In the genomic region with DNA sequence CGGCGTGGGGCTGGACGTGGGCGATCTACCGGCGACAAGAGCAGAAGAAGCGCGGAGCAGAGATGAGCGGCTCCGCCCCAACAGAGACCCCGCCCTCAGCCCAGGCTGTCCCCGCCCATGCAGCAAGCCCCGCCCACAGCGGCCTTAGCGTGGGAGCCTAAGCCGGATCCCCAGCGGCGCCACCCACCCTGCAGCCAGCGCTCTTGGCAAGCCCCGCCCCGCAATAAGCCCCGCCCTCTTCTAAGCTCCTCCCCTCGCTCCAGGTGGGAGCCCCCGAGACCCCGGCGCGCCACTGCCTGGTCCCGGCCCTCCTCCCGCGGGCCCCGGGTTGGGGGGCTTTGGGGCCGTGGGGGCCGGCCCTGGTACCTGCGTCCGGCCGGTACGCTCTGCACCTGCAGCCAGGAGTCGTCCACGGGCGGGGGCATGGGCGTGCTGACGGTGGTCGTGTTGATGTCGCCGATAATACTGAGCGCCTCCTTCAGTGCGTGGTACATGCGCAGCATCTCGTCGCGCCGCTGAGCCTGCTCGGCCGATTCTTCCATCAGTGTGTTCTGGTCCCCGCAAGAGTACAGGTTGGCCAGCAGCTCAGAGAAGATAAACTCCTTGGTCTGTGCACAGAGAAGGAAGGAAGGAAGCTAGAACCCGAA, we compare ENCODE assay signal across 8 mouse cellular contexts. TPM values are rescaled to one million over a fixed set of nuclear protein-coding genes. Genes with fewer than 3 reads are reported as not detected.
DNase-seq lines count a peak whose midpoint lies in the region; ATAC-seq lines count a peak whose summit lies in the region.

No protein-coding gene starts in this region.

- H3K9ac ChIP-seq in liver, embryonic 16.5 days (ENCODE audit: low read depth, low read length): peak overlapping the region; percentile 49
- H3K9ac ChIP-seq in neural tube, embryonic 12.5 days: peak overlapping the region; percentile 72

- peaks cover 13% of the 10 kb centered on the region for H3K4me1 ChIP-seq in liver, embryonic 16.5 days (ENCODE audit: control insufficient read depth, low read depth, low read length)
- peaks cover 22% of the 10 kb centered on the region for H3K4me1 ChIP-seq in neural tube, embryonic 12.5 days

- peaks cover 39% of the 10 kb centered on the region for H3K27me3 ChIP-seq in liver, embryonic 16.5 days (ENCODE audit: control insufficient read depth, insufficient read depth, low read depth, low read length)
- H3K27me3 ChIP-seq in neural tube, embryonic 12.5 days (replicated peaks): peaks cover 18% of the 10 kb centered on the region; the same call in 1 of the 2 replicates

- H3K4me3 ChIP-seq in liver, embryonic 16.5 days (ENCODE audit: low read depth, low read length): peak overlapping the region; percentile 60
- peak overlapping the region; percentile 52 for H3K4me3 ChIP-seq in neural tube, embryonic 12.5 days

- peak; percentile 72 for ATAC-seq in inflammation-experienced regulatory T-cells, adult 6 months
- ATAC-seq in liver, embryonic 16.5 days (ENCODE audit: low read depth): peak; percentile 86
- peak; percentile 75 for ATAC-seq in neural tube, embryonic 12.5 days (ENCODE audit: low FRiP score, low read depth)

- DNase-seq in cerebellum, adult 8-10 months: peak; percentile 42
- DNase-seq in cerebellum, adult 9-10 months: no peak
- DNase-seq in cerebellum, postnatal 14 days: peak; percentile 71 to 82
- DNase-seq in gastrocnemius, adult 8-10 months (ENCODE audit: low spot score in 2 of 2): peak; percentile 54 to 65
- DNase-seq in testis, postnatal 10 days (ENCODE audit: low spot score): peak; percentile 97

- H3K27ac ChIP-seq in liver, embryonic 16.5 days (ENCODE audit: low read length): no peak overlapping the region
- H3K27ac ChIP-seq in neural tube, embryonic 12.5 days: no peak overlapping the region

- no peaks in the 10 kb centered on the region; the same call in 1 of the 2 replicates for H3K36me3 ChIP-seq in liver, embryonic 16.5 days (ENCODE audit: control insufficient read depth, insufficient read depth)
- peaks cover 29% of the 10 kb centered on the region for H3K36me3 ChIP-seq in neural tube, embryonic 12.5 days

- H3K4me2 ChIP-seq in liver, embryonic 16.5 days (ENCODE audit: low read depth, low read length): peak overlapping the region; percentile 95
- H3K4me2 ChIP-seq in neural tube, embryonic 12.5 days (replicated peaks): peak overlapping the region; percentile 100

- WGBS in liver, embryonic 16.5 days (ENCODE audit: insufficient replicate concordance): 1% methylated on average over 56 of the region's 56 CpGs
- WGBS in neural tube, embryonic 12.5 days: 1% methylated on average over 56 of the region's 56 CpGs

- H3K9me3 ChIP-seq in liver, embryonic 16.5 days (replicated peaks; ENCODE audit: control insufficient read depth, low read length): no peaks in the 10 kb centered on the region
- no peaks in the 10 kb centered on the region for H3K9me3 ChIP-seq in neural tube, embryonic 12.5 days

RNA-seq across cellular contexts. Expression of gene Swi5, which starts 24.6 kb away (rescaled TPM):
- 100 to 1,000 TPM; 137 to 150 (median 140) TPM for total RNA-seq in gastrocnemius, adult 8-10 months (2022)
- 100 to 1,000 TPM; 155 to 247 (median 208) TPM for polyA plus RNA-seq in inflammation-experienced regulatory T-cells, adult 6 months (2017; shearing (Covaris generic))
- 134 and 157 TPM in 2 replicates for polyA plus RNA-seq in liver, embryonic 16.5 days (2015; fragmentation: Nextera tagmentation; extraction: Ambion mirVana)
- polyA plus RNA-seq in neural tube, embryonic 12.5 days (2016; fragmentation: Nextera tagmentation; extraction: Ambion mirVana): 351 and 444 TPM in 2 replicates

RNA-seq across cellular contexts. Expression of gene Golga2, which starts 25.3 kb away (rescaled TPM):
- total RNA-seq in gastrocnemius, adult 8-10 months (2022): 10 to 100 TPM; 50.1 to 62.3 (median 53.8) TPM
- 10 to 100 TPM; 17.4 to 21.7 (median 21.4) TPM for polyA plus RNA-seq in inflammation-experienced regulatory T-cells, adult 6 months (2017; shearing (Covaris generic))
- polyA plus RNA-seq in liver, embryonic 16.5 days (2015; fragmentation: Nextera tagmentation; extraction: Ambion mirVana): 9.5 and 10.0 TPM in 2 replicates
- 29.2 and 32.4 TPM in 2 replicates for polyA plus RNA-seq in neural tube, embryonic 12.5 days (2016; fragmentation: Nextera tagmentation; extraction: Ambion mirVana)

RNA-seq across cellular contexts. Expression of gene Ciz1, which starts 39.7 kb away (rescaled TPM):
- total RNA-seq in gastrocnemius, adult 8-10 months (2022): 10 to 100 TPM; 18.3 to 28.1 (median 25.8) TPM
- 10 to 100 TPM; 52.5 to 84.8 (median 55.5) TPM for polyA plus RNA-seq in inflammation-experienced regulatory T-cells, adult 6 months (2017; shearing (Covaris generic))
- 15.1 and 18.8 TPM in 2 replicates for polyA plus RNA-seq in liver, embryonic 16.5 days (2015; fragmentation: Nextera tagmentation; extraction: Ambion mirVana)
- polyA plus RNA-seq in neural tube, embryonic 12.5 days (2016; fragmentation: Nextera tagmentation; extraction: Ambion mirVana): 55.8 and 57.6 TPM in 2 replicates

RNA-seq across cellular contexts. Expression of gene Dnm1, which starts 40.7 kb away (rescaled TPM):
- total RNA-seq in gastrocnemius, adult 8-10 months (2022): 1 to 10 TPM; 2.6 to 5.9 (median 3.9) TPM
- polyA plus RNA-seq in inflammation-experienced regulatory T-cells, adult 6 months (2017; shearing (Covaris generic)): not detected
- polyA plus RNA-seq in liver, embryonic 16.5 days (2015; fragmentation: Nextera tagmentation; extraction: Ambion mirVana): 0.25 and 0.52 TPM in 2 replicates
- polyA plus RNA-seq in neural tube, embryonic 12.5 days (2016; fragmentation: Nextera tagmentation; extraction: Ambion mirVana): 35.4 and 41.1 TPM in 2 replicates

RNA-seq across cellular contexts. Expression of gene Uck1, which starts 52.5 kb away (rescaled TPM):
- total RNA-seq in gastrocnemius, adult 8-10 months (2022): 10 to 100 TPM; 10.1 to 10.9 (median 10.7) TPM
- 10 to 100 TPM; 33.2 to 37.9 (median 36.2) TPM for polyA plus RNA-seq in inflammation-experienced regulatory T-cells, adult 6 months (2017; shearing (Covaris generic))
- 27.9 and 28.5 TPM in 2 replicates for polyA plus RNA-seq in liver, embryonic 16.5 days (2015; fragmentation: Nextera tagmentation; extraction: Ambion mirVana)
- 74.0 and 74.8 TPM in 2 replicates for polyA plus RNA-seq in neural tube, embryonic 12.5 days (2016; fragmentation: Nextera tagmentation; extraction: Ambion mirVana)
